Mouse (Mus musculus) stomach, postnatal 0 days (tissue): ENCODE data around the gene Hnrnpd.

Experiments used
- CTCF ChIP-seq: IDR thresholded peaks from 2 replicates; pipeline ENCODE4 v1.5.1; 2016; ENCODE audit warnings: antibody characterized with exemption, low read depth, mild to moderate bottlenecking, moderate library complexity
- EP300 ChIP-seq: optimal IDR thresholded peaks from 2 replicates; pipeline ENCODE3; 2016; ENCODE audit warnings: antibody characterized with exemption

- TF ChIP-seq CTCF (peak; percentile 42), EP300 (no peak)
Measured at GRCm38 (mm10) chr5:100007040-100007375, 28.3 kb upstream of the Hnrnpd start.
